11 mouse cellular contexts compared by ENCODE assay signal in the genomic region with DNA sequence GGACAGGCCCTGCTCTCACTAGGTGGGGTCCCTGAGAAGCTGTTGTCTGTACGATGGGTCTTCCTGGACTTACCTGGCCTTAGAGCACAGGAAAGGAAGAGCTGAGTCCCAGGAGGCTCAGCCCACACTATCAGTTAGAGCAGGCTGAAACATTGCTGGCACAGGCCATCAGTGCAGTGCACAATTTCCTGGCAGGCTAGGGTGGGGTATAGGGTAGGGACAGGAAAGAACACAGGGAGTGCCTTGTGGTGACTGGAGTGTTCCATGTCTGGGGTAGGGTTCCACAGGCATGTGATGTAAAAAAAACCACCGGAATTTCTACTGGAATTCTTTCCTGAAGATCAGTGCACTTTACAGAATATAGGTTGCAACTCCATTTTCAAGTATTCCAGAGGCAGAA. TPM values are rescaled to one million over a fixed set of nuclear protein-coding genes. Genes with fewer than 3 reads are reported as not detected.
DNase-seq lines count a peak whose midpoint lies in the region; ATAC-seq lines count a peak whose summit lies in the region.
"Had no signal": no experiment of that assay in that cellular context is flagged by ENCODE, and none has a peak within 500 bp of the region (broad histone marks: within the 10 kb centered on the region; RNA-seq: fewer than 3 reads in every experiment).

No protein-coding gene starts in this region.

- no peak overlapping the region for H3K4me2 ChIP-seq in kidney, embryonic 16.5 days (replicated peaks; ENCODE audit: low read depth, low read length)
- no peak overlapping the region for H3K4me2 ChIP-seq in forebrain, embryonic 13.5 days
- H3K4me2 ChIP-seq: midbrain, embryonic 13.5 days had no signal

- H3K4me1 ChIP-seq in kidney, embryonic 16.5 days (ENCODE audit: insufficient read depth, low read length): no peaks in the 10 kb centered on the region
- no peaks in the 10 kb centered on the region for H3K4me1 ChIP-seq in forebrain, embryonic 13.5 days
- H3K4me1 ChIP-seq: midbrain, embryonic 13.5 days had no signal

- whole genome bisulfite sequencing in kidney, embryonic 16.5 days: 83% methylated on average over 2 of the region's 2 CpGs
- 93% methylated on average over 2 of the region's 2 CpGs for WGBS in forebrain, embryonic 13.5 days

- H3K36me3 ChIP-seq in kidney, embryonic 16.5 days (ENCODE audit: insufficient read depth, low read length): no peaks in the 10 kb centered on the region
- no peaks in the 10 kb centered on the region for H3K36me3 ChIP-seq in forebrain, embryonic 13.5 days (ENCODE audit: poor library complexity, severe bottlenecking)
- H3K36me3 ChIP-seq: midbrain, embryonic 13.5 days had no signal

- no peak overlapping the region for H3K9ac ChIP-seq in kidney, embryonic 16.5 days (replicated peaks; ENCODE audit: low read length)
- H3K9ac ChIP-seq in forebrain, embryonic 13.5 days: no peak overlapping the region
- H3K9ac ChIP-seq: midbrain, embryonic 13.5 days had no signal

- no peak overlapping the region for H3K4me3 ChIP-seq in kidney, embryonic 16.5 days (ENCODE audit: low read length)
- H3K4me3 ChIP-seq in forebrain, embryonic 13.5 days: no peak overlapping the region
- H3K4me3 ChIP-seq: midbrain, embryonic 13.5 days had no signal

- H3K27ac ChIP-seq in kidney, embryonic 16.5 days (ENCODE audit: low read length): 0 out of 2 replicates have a peak overlapping the region, but pooled peaks have one; percentile 24
- no peak overlapping the region for H3K27ac ChIP-seq in forebrain, embryonic 13.5 days
- H3K27ac ChIP-seq: midbrain, embryonic 13.5 days had no signal

- no peaks in the 10 kb centered on the region for H3K9me3 ChIP-seq in kidney, embryonic 16.5 days (ENCODE audit: low read length)
- no peaks in the 10 kb centered on the region for H3K9me3 ChIP-seq in forebrain, embryonic 13.5 days (replicated peaks)
- H3K9me3 ChIP-seq: midbrain, embryonic 13.5 days had no signal

- no peaks in the 10 kb centered on the region for H3K27me3 ChIP-seq in kidney, embryonic 16.5 days (ENCODE audit: insufficient read depth, low read length)
- H3K27me3 ChIP-seq in forebrain, embryonic 13.5 days: no peaks in the 10 kb centered on the region
- H3K27me3 ChIP-seq: midbrain, embryonic 13.5 days had no signal

- ATAC-seq in kidney, embryonic 16.5 days (ENCODE audit: low FRiP score, low TSS enrichment): no peak
- no peak for ATAC-seq in forebrain, embryonic 13.5 days
- ATAC-seq: forebrain, embryonic 14.5 days; midbrain, embryonic 13.5 days had no signal

- DNase-seq in kidney, adult 11 months: peak; percentile 30
- DNase-seq in kidney, postnatal 4 days: no peak
- peak; percentile 65 for DNase-seq in heart, adult 8-10 months (ENCODE audit: low spot score)
- peak; percentile 40 to 52 for DNase-seq in lung, postnatal 4 days
- DNase-seq in adrenal gland, adult 18-20 months (ENCODE audit: low spot score in 2 of 2): no peak
- no peak for DNase-seq in spleen, adult 18-20 months
- DNase-seq: cerebellum, postnatal 10 days had no signal

RNA-seq across cellular contexts. Expression of gene Actn1, which starts 58.9 kb away (rescaled TPM):
- 10 to 100 TPM; 22.6 to 26.7 (median 26.0) TPM for total RNA-seq in heart, adult 8-10 months (2022)
- 44.8 and 49.2 TPM in 2 replicates for polyA plus RNA-seq in kidney, embryonic 16.5 days (2015; fragmentation: Nextera tagmentation; extraction: Ambion mirVana)
- 10 to 100 TPM; 31.2 to 43.7 TPM for total RNA-seq in adrenal gland, adult 18-20 months (2021)
- polyA plus RNA-seq in forebrain, embryonic 13.5 days (2015; fragmentation: Nextera tagmentation; extraction: Ambion mirVana): 9.3 and 9.9 TPM in 2 replicates

Comparison
In these comparisons a context has a peak if more than half of its experiments do, and no peak if none do; other contexts are left out.
1. DNase-seq: peak in kidney, adult 11 months (single experiment), heart, adult 8-10 months (single experiment) and lung, postnatal 4 days (2 of 2); none in kidney, postnatal 4 days (0 of 2), adrenal gland, adult 18-20 months (0 of 2) and spleen, adult 18-20 months (0 of 2).